Mouse (Mus musculus): Measurements from ENCODE around the gene Mef2a.

- TF ChIP-seq CTCF (IDR thresholded peaks at IDR 0.05 in 2 of 3, conservative IDR thresholded peaks at IDR 0.05 in 1 of 3; ENCODE audit: control insufficient read depth in 1 of 3, insufficient read depth in 1 of 3, low read depth in 2 of 3, low read length in 3 of 3, poor library complexity in 1 of 3, severe bottlenecking in 1 of 3) (no peak), POLR2AphosphoS5 (IDR thresholded peaks at IDR 0.05; ENCODE audit: borderline replicate concordance, low read depth, low read length) (no peak), ELF1 (IDR thresholded peaks at IDR 0.05; ENCODE audit: low read depth, low read length) (no peak)
Measured at GRCm38 (mm10) chr7:67216351-67216750, 156.3 kb downstream of the Mef2a start.

Measured in MEL (cell line).